Mouse (Mus musculus) frontal cortex, adult (tissue): ENCODE data around the gene Aaas.
A peak's percentile ranks its signal among the peaks of the same experiment; 100 is the strongest.

Source experiments
- ATAC-seq: cut with Nextera tagmentation; 2 replicates; pipeline ENCODE4 v1.9.2; 2017; ENCODE audit warnings: mild to moderate bottlenecking, moderate library complexity, mixed read lengths; ENCODE audit not compliant: low TSS enrichment

Gene Aaas

GRCm38 (mm10) chr15:102350138-102350941 is at the start of gene Aaas:
Gene Aaas, minus strand, starts transcription at chr15:102350771.
- ATAC-seq, result peak; percentile 91

GRCm38 (mm10) chr15:102399229-102400221 is 49.0 kb upstream of the Aaas start:
- peak; percentile 44; the same call in 1 of the 2 replicates for ATAC-seq

- no peak for ATAC-seq
Measured at GRCm38 (mm10) chr15:102398629-102399028, 48.1 kb upstream of the Aaas start.

GRCm38 (mm10) chr15:102395061-102395460 is 44.5 kb upstream of the Aaas start:
- no peak for ATAC-seq

GRCm38 (mm10) chr15:102393584-102394014 is 43.0 kb upstream of the Aaas start:
- ATAC-seq, result no peak

- ATAC-seq, result no peak
Measured at GRCm38 (mm10) chr15:102392520-102392919, 41.9 kb upstream of the Aaas start.

GRCm38 (mm10) chr15:102388942-102389341 is 38.4 kb upstream of the Aaas start:
- no peak for ATAC-seq

- no peak for ATAC-seq
Measured at GRCm38 (mm10) chr15:102386640-102387039, 36.1 kb upstream of the Aaas start.

- no peak for ATAC-seq
Measured at GRCm38 (mm10) chr15:102383671-102384070, 33.1 kb upstream of the Aaas start.

- ATAC-seq, result peak; percentile 92
Measured at GRCm38 (mm10) chr15:102381575-102381974, 31.0 kb upstream of the Aaas start.

GRCm38 (mm10) chr15:102377810-102378262 is 27.3 kb upstream of the Aaas start:
- no peak for ATAC-seq

- ATAC-seq, result peak; percentile 66
Measured at GRCm38 (mm10) chr15:102377163-102377543, 26.6 kb upstream of the Aaas start.

- ATAC-seq, result peak; percentile 45; the same call in 1 of the 2 replicates
Measured at GRCm38 (mm10) chr15:102376453-102377162, 26.0 kb upstream of the Aaas start.

- ATAC-seq, result no peak
Measured at GRCm38 (mm10) chr15:102370727-102371126, 20.2 kb upstream of the Aaas start.

- no peak for ATAC-seq
Measured at GRCm38 (mm10) chr15:102369972-102370371, 19.4 kb upstream of the Aaas start.

GRCm38 (mm10) chr15:102366733-102367344 is 16.3 kb upstream of the Aaas start, which contains the start of gene Sp7:
Gene Sp7, minus strand, starts transcription at chr15:102367182.
- no peak for ATAC-seq

- ATAC-seq, result no peak
Measured at GRCm38 (mm10) chr15:102366238-102366637, 15.7 kb upstream of the Aaas start.

GRCm38 (mm10) chr15:102364678-102365077 is 14.1 kb upstream of the Aaas start:
- ATAC-seq, result no peak

GRCm38 (mm10) chr15:102362648-102363047 is 12.1 kb upstream of the Aaas start:
- no peak for ATAC-seq

- no peak for ATAC-seq
Measured at GRCm38 (mm10) chr15:102358834-102359233, 8.3 kb upstream of the Aaas start.

- ATAC-seq, result no peak
Measured at GRCm38 (mm10) chr15:102358126-102358525, 7.6 kb upstream of the Aaas start.
